Mouse (Mus musculus) stomach, embryonic 16.5 days (tissue): Measurements from ENCODE around the gene Rpl5. TPM values are rescaled to one million over a fixed set of nuclear protein-coding genes. Genes with fewer than 3 reads are reported as not detected.

Experiments
- ATAC-seq: fragments of 200-750 bp; cut with Nextera tagmentation; 2 replicates; pipeline ENCODE4 v1.8.0; 2017; ENCODE audit warnings: moderate number of reproducible peaks, moderate TSS enrichment; ENCODE audit not compliant: insufficient read depth, low FRiP score
- H3K27ac ChIP-seq: fragments of 300-500 bp; sonication (generic); 2 replicates; pipeline ENCODE4 v1.5.1; 2014; ENCODE audit warnings: low read length
- H3K27me3 ChIP-seq: fragments of 300-500 bp; sonication (generic); 2 replicates; pipeline ENCODE4 v1.6.1; 2014; ENCODE audit warnings: low read length, control low read depth, mixed read lengths; ENCODE audit not compliant: control insufficient read depth, insufficient read depth
- H3K36me3 ChIP-seq: fragments of 300-500 bp; sonication (generic); 2 replicates; pipeline ENCODE4 v1.6.1; 2014; ENCODE audit warnings: low read length; ENCODE audit not compliant: control insufficient read depth, insufficient read depth
- H3K4me1 ChIP-seq: fragments of 300-500 bp; sonication (generic); 2 replicates; pipeline ENCODE4 v1.6.1; 2014; ENCODE audit warnings: low read length, control low read depth, mixed read lengths; ENCODE audit not compliant: control insufficient read depth, insufficient read depth
- H3K4me2 ChIP-seq: fragments of 300-500 bp; sonication (generic); 2 replicates; pipeline ENCODE4 v1.6.1; 2014; ENCODE audit warnings: low read depth, low read length, mixed read lengths
- H3K4me3 ChIP-seq: fragments of 300-500 bp; sonication (generic); replicated peaks from 2 replicates; pipeline ENCODE4 v1.5.1; 2014; ENCODE audit warnings: mild to moderate bottlenecking, low read length
- H3K9ac ChIP-seq: fragments of 300-500 bp; sonication (generic); 2 replicates; pipeline ENCODE4 v1.6.1; 2014; ENCODE audit warnings: low read length
- H3K9me3 ChIP-seq: fragments of 300-500 bp; sonication (generic); replicated peaks from 2 replicates; pipeline ENCODE4 v1.6.1; 2016; ENCODE audit warnings: low read length, control low read depth; ENCODE audit not compliant: control insufficient read depth
- WGBS: fragments of 180-500 bp; shearing (Covaris S2); extraction: QIAGEN DNeasy Blood & Tissue Kit; methylation state at CpG from one replicate; pipeline ENCODE4 v1.1.7; 2014; 5-methylcytosine and 5-hydroxymethylcytosine counted together
- polyA plus RNA-seq: library from polyadenylated mRNA; unstranded; fragments of >200 nt; fragmentation: Nextera tagmentation; extraction: Ambion mirVana; gene quantifications from 2 replicates; pipeline ENCODE4 v1.2.1, GENCODE M21; 2015

Gene Rpl5
- polyA plus RNA-seq, 1 experiment from 2014 or later: 63.3 TPM

GRCm38 (mm10) chr5:107868905-107869424 is 31.3 kb upstream of the Rpl5 start:
- H3K9ac ChIP-seq: peak overlapping the region; percentile 94
- WGBS: under 1% methylated on average over 58 of the region's 58 CpGs
- peak; percentile 97 for ATAC-seq

GRCm38 (mm10) chr5:107869701-107870100 is 30.6 kb upstream of the Rpl5 start:
- WGBS: 41% methylated on average over 2 of the region's 2 CpGs

More at GRCm38 (mm10) chr5:107868905-107869424, 31.3 kb upstream of the Rpl5 start:
- Histone ChIP-seq H3K4me3 (peak overlapping the region; percentile 89), H3K27me3 (no peaks in the 10 kb centered on the region), H3K9me3 (no peaks in the 10 kb centered on the region), H3K27ac (peak overlapping the region; percentile 96), H3K4me2 (peak overlapping the region; percentile 70), H3K36me3 (no peaks in the 10 kb centered on the region), H3K4me1 (peaks cover 6% of the 10 kb centered on the region)

DNA sequence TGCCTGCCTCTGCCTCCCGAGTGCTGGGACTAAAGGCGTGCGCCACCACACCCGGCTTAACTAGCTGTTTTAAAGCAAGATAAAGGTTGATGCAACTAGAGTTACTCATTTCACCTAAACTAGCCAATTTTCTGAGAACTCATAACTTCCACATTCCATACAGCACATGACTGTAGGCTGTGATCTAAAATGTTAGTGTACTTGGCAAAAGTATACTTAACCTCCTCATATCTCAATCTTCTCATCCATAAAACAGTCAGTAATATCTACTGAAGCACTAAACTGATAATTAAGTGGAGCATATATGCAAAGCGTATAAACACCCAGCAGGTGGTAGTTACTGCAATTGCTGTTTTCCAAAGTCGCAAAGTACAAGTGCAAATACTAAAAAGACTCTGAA is 27.0 kb upstream of the Rpl5 start:
- Histone ChIP-seq H3K36me3 (no peaks in the 10 kb centered on the region), H3K4me2 (no peak overlapping the region), H3K9me3 (no peaks in the 10 kb centered on the region), H3K27ac (peak overlapping the region; percentile 11), H3K9ac (no peak overlapping the region), H3K4me3 (no peak overlapping the region), H3K4me1 (peaks cover 5% of the 10 kb centered on the region; the same call in 1 of the 2 replicates), H3K27me3 (no peaks in the 10 kb centered on the region)
- ATAC-seq: no peak
- WGBS: 84% methylated on average over 6 of the region's 6 CpGs

More at GRCm38 (mm10) chr5:107869701-107870100, 30.6 kb upstream of the Rpl5 start:
- Histone ChIP-seq H3K4me2 (no peak overlapping the region), H3K36me3 (no peaks in the 10 kb centered on the region), H3K27me3 (no peaks in the 10 kb centered on the region), H3K9me3 (no peaks in the 10 kb centered on the region), H3K27ac (no peak overlapping the region), H3K9ac (no peak overlapping the region), H3K4me1 (peaks cover 8% of the 10 kb centered on the region), H3K4me3 (no peak overlapping the region)
- ATAC-seq: no peak

GRCm38 (mm10) chr5:107873886-107874302 is 26.4 kb upstream of the Rpl5 start:
- H3K27ac ChIP-seq: peak overlapping the region; percentile 11

GRCm38 (mm10) chr5:107874561-107875260 is 25.6 kb upstream of the Rpl5 start, which contains the start of gene Evi5:
Gene Evi5 (minus strand): TSS chr5:107875107.
- Histone ChIP-seq H3K9me3 (no peaks in the 10 kb centered on the region), H3K4me1 (peaks cover 5% of the 10 kb centered on the region; the same call in 1 of the 2 replicates), H3K4me3 (0 out of 2 replicates have a peak within 1 kb of the TSS, but pooled peaks have one; percentile 4), H3K27ac (peak within 1 kb of the TSS; percentile 11), H3K4me2 (peak within 1 kb of the TSS; percentile 17; the same call in 1 of the 2 replicates), H3K9ac (peak within 1 kb of the TSS; percentile 32; the same call in 1 of the 2 replicates), H3K27me3 (no peaks in the 10 kb centered on the region), H3K36me3 (no peaks in the 10 kb centered on the region)
- WGBS: 30% methylated on average over 4 of the region's 4 CpGs
- ATAC-seq: peak; percentile 62; the same call in 1 of the 2 replicates

More at GRCm38 (mm10) chr5:107873886-107874302, 26.4 kb upstream of the Rpl5 start:
- no peaks in the 10 kb centered on the region for H3K27me3 ChIP-seq
- H3K4me1 ChIP-seq: peaks cover 5% of the 10 kb centered on the region; the same call in 1 of the 2 replicates
- WGBS: 60% methylated on average over 7 of the region's 7 CpGs
- H3K36me3 ChIP-seq: no peaks in the 10 kb centered on the region
- ATAC-seq: peak; percentile 28
- 0 out of 2 replicates have a peak overlapping the region, but pooled peaks have one; percentile 4 for H3K4me3 ChIP-seq
- H3K9me3 ChIP-seq: no peaks in the 10 kb centered on the region
- peak overlapping the region; percentile 17; the same call in 1 of the 2 replicates for H3K4me2 ChIP-seq
- H3K9ac ChIP-seq: peak overlapping the region; percentile 32; the same call in 1 of the 2 replicates

- Histone ChIP-seq H3K36me3 (no peaks in the 10 kb centered on the region), H3K9me3 (no peaks in the 10 kb centered on the region), H3K4me1 (peaks cover 5% of the 10 kb centered on the region; the same call in 1 of the 2 replicates), H3K27me3 (no peaks in the 10 kb centered on the region), H3K27ac (no peak overlapping the region), H3K4me2 (no peak overlapping the region; the same call in 1 of the 2 replicates), H3K9ac (no peak overlapping the region), H3K4me3 (no peak overlapping the region)
- no peak for ATAC-seq
These were observed 25.1 kb upstream of the Rpl5 start for GRCm38 (mm10) chr5:107875261-107875611.

DNA sequence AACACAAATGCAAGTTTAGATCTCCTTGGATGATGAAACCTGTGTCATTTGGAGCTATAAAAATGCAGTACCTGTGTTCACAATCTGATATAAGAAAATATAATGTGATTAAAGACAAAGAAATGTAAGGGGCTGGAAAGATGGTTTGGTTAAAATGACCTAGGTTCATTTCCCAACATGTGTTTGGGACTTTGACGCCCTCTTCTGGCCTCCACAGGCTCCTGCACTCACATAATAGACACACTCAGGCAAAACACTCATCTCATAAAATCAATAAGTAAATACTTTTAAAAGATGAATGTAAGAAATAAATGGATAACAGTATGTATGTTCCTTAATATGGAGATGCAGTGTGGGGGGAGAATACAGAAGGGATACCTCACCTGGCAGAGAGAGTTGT is 23.2 kb upstream of the Rpl5 start:
- WGBS: 82% methylated on average over 1 of the region's 1 CpGs
- Histone ChIP-seq H3K9ac (no peak overlapping the region), H3K36me3 (no peaks in the 10 kb centered on the region), H3K27me3 (no peaks in the 10 kb centered on the region), H3K27ac (no peak overlapping the region), H3K4me2 (no peak overlapping the region), H3K4me1 (peaks cover 5% of the 10 kb centered on the region; the same call in 1 of the 2 replicates), H3K9me3 (no peaks in the 10 kb centered on the region), H3K4me3 (no peak overlapping the region)
- no peak for ATAC-seq

DNA sequence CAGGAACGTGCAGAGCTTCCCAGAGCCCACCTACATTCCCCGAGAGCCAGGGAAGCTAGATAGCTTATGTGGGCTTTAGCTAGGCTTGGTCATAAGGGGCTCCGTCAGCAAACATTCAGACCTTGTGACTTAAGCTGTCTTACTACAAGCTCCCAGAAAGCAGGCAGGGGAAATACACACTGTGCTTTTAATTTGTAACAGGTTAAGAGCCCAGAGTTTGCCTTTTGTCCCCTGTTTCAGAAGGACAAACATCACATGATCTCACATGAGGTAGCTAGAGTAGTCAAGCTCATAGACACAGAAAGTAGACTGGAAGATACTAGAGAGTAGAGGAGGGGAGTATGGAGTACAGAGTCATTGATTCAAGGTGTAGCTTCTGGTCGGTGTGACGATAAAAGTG is 19.6 kb upstream of the Rpl5 start:
- Histone ChIP-seq H3K4me1 (no peaks in the 10 kb centered on the region), H3K4me3 (no peak overlapping the region), H3K4me2 (no peak overlapping the region), H3K27ac (no peak overlapping the region), H3K9me3 (no peaks in the 10 kb centered on the region), H3K27me3 (no peaks in the 10 kb centered on the region), H3K9ac (no peak overlapping the region), H3K36me3 (no peaks in the 10 kb centered on the region)
- 58% methylated on average over 5 of the region's 5 CpGs for WGBS
- peak; percentile 21; the same call in 1 of the 2 replicates for ATAC-seq
